Mouse (Mus musculus) olfactory bulb, adult 2 months (tissue): Measurements from ENCODE around the gene Prkar1b.

ENCODE experiments used
- CTCF ChIP-seq: fragments of 200-500 bp; IDR thresholded peaks from 2 replicates; pipeline ENCODE4 v1.5.1; 2012; ENCODE audit warnings: low read depth, mild to moderate bottlenecking, low read length, moderate library complexity; ENCODE audit not compliant: insufficient read depth
- POLR2A ChIP-seq: fragments of 200-500 bp; IDR thresholded peaks from 2 replicates; pipeline ENCODE4 v1.6.1; 2012; ENCODE audit warnings: mild to moderate bottlenecking, low read depth, low read length, moderate library complexity; ENCODE audit not compliant: insufficient read depth

- no peak for TF ChIP-seq POLR2A
- TF ChIP-seq CTCF, result no peak
Observed at GRCm38 (mm10) chr5:139107815-139108214, 42.0 kb downstream of the Prkar1b start.
